Mouse (Mus musculus) ES-Bruce4 (cell line): ENCODE measurements around the gene Ffar2.

ENCODE experiments used
- CTCF ChIP-seq: IDR thresholded peaks from one replicate; pipeline ENCODE4 v1.8.1; 2011; ENCODE audit warnings: low read depth, low read length
- POLR2A ChIP-seq: IDR thresholded peaks from one replicate; pipeline ENCODE4 v1.8.1; 2011; ENCODE audit warnings: low read length; ENCODE audit not compliant: insufficient read depth

- TF ChIP-seq CTCF: no peak
- TF ChIP-seq POLR2A: no peak
These were observed 32.5 kb upstream of the Ffar2 start, which contains the start of gene Ffar3 for GRCm38 (mm10) chr7:30856078-30856477.
